Mouse (Mus musculus): ENCODE measurements around the gene Acot8. TPM values are rescaled to one million over a fixed set of nuclear protein-coding genes. Genes with fewer than 3 reads are reported as not detected.

Gene Acot8
- 39.4 and 43.8 TPM in 2 replicates for polyA plus RNA-seq (2015; fragmentation: Nextera tagmentation; extraction: Ambion mirVana)

DNA sequence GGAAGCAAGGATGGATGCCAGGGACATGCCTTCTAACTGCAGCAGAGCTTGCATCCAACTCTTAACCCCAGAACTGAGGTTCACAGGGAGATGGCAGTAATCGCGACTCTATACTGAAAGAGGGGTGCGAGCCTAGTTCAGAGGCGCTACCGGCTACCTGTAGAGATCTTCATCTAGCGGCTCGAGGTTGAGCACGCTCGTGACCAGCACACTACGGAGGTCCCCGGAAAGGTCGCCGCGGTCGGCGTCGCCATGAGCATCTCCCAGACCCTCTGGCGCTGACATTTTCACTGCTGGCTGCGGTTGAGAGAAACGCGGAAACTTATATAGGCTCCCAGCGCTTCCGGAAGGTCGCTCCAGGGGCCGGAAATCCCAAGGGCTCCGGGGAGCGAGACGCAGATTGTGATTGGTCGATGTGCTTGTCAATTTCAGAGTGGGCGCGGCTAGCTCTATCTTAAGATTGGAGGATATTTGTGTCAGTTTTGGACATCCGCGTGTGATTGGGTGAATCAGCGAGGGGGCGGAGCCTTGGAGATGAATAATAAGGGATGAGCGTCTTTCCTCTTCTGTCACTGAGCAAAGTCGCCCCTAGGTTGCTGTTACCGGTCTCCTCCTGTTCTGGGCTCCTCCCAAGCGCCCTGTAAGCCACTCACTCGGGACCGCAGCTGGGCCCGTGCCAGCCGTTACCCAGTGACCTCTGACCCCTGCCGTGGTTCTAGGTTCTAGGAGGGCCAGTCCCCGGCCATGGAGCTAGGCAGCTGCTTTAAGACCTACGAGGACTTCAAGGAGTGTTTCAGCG is at the start of gene Acot8, which contains the start of gene Zswim3:
Gene Acot8 (minus strand): TSS at position 350 of the 799 bp plus-strand sequence.
Gene Zswim3 (plus strand): TSS at position 566 of the 799 bp plus-strand sequence.
- H3K36me3 ChIP-seq (ENCODE audit: control insufficient read depth, insufficient read depth, low read length), result no peaks in the 10 kb centered on the region
- H3K9me3 ChIP-seq (ENCODE audit: control insufficient read depth, low read length), result no peaks in the 10 kb centered on the region
- peak within 1 kb of the TSS; percentile 88 for H3K27ac ChIP-seq (replicated peaks)
- under 1% methylated on average over 47 of the region's 47 CpGs for WGBS
- H3K4me1 ChIP-seq (replicated peaks; ENCODE audit: control insufficient read depth, insufficient read depth), result peaks cover 3% of the 10 kb centered on the region; the same call in 1 of the 2 replicates
- TF ChIP-seq EP300 (optimal IDR thresholded peaks at IDR 0.05) (peak; percentile 86), CTCF (IDR thresholded peaks at IDR 0.05; ENCODE audit: low read depth) (peak; percentile 19; the same call in 1 of the 2 replicates)
- DNase-seq (ENCODE audit: low spot score) (peak; percentile 97), ATAC-seq (ENCODE audit: low FRiP score, low TSS enrichment) (peak; percentile 96)
- H3K27me3 ChIP-seq (ENCODE audit: control insufficient read depth, insufficient read depth, low read length), result no peaks in the 10 kb centered on the region
- H3K4me3 ChIP-seq (ENCODE audit: low read depth, low read length), result peak within 1 kb of the TSS; percentile 73
- peak within 1 kb of the TSS; percentile 88 for H3K4me2 ChIP-seq (replicated peaks; ENCODE audit: low read depth)
- peak within 1 kb of the TSS; percentile 82 for H3K9ac ChIP-seq (ENCODE audit: low read length)

DNA sequence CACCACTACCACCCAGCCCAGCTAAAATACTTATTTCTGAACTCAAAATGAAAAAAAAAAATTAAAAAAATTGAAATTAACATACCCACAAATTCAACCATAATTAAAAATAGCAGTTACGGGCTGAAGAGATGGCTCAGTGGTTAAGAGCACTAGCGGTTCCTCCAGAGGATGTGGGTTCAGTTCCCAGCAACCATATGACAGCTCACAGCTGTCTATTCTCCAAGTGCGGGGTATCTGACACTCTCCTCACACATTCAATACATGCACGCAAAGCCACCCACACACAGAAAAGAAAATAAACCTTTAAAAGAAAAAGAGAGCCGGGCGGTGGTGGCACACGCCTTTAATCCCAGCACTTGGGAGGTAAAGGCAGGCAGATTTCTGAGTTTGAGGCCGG is 45.4 kb upstream of the Acot8 start:
- no peaks in the 10 kb centered on the region for H3K4me1 ChIP-seq (replicated peaks; ENCODE audit: control insufficient read depth, insufficient read depth)
- 71% methylated on average over 8 of the region's 8 CpGs for WGBS
- H3K9me3 ChIP-seq (ENCODE audit: control insufficient read depth, low read length), result no peaks in the 10 kb centered on the region
- no peaks in the 10 kb centered on the region; the same call in 1 of the 2 replicates for H3K36me3 ChIP-seq (ENCODE audit: control insufficient read depth, insufficient read depth, low read length)
- TF ChIP-seq EP300 (optimal IDR thresholded peaks at IDR 0.05) (no peak), CTCF (IDR thresholded peaks at IDR 0.05; ENCODE audit: low read depth) (no peak)
- ATAC-seq (ENCODE audit: low FRiP score, low TSS enrichment) (no peak), DNase-seq (ENCODE audit: low spot score) (no peak)
- no peak overlapping the region for H3K4me2 ChIP-seq (replicated peaks; ENCODE audit: low read depth)
- H3K27ac ChIP-seq (replicated peaks), result no peak overlapping the region
- no peak overlapping the region for H3K4me3 ChIP-seq (ENCODE audit: low read depth, low read length)
- no peak overlapping the region for H3K9ac ChIP-seq (ENCODE audit: low read length)
- H3K27me3 ChIP-seq (ENCODE audit: control insufficient read depth, insufficient read depth, low read length), result no peaks in the 10 kb centered on the region

- ATAC-seq (ENCODE audit: low FRiP score, low TSS enrichment) (no peak), DNase-seq (ENCODE audit: low spot score) (no peak)
- Histone ChIP-seq H3K27me3 (ENCODE audit: control insufficient read depth, insufficient read depth, low read length) (no peaks in the 10 kb centered on the region), H3K4me1 (replicated peaks; ENCODE audit: control insufficient read depth, insufficient read depth) (no peaks in the 10 kb centered on the region), H3K36me3 (ENCODE audit: control insufficient read depth, insufficient read depth, low read length) (no peaks in the 10 kb centered on the region; the same call in 1 of the 2 replicates), H3K9me3 (ENCODE audit: control insufficient read depth, low read length) (no peaks in the 10 kb centered on the region), H3K4me3 (ENCODE audit: low read depth, low read length) (no peak overlapping the region), H3K9ac (ENCODE audit: low read length) (no peak overlapping the region), H3K4me2 (replicated peaks; ENCODE audit: low read depth) (no peak overlapping the region), H3K27ac (replicated peaks) (no peak overlapping the region)
- TF ChIP-seq EP300 (optimal IDR thresholded peaks at IDR 0.05) (no peak), CTCF (IDR thresholded peaks at IDR 0.05; ENCODE audit: low read depth) (peak; percentile 61)
- WGBS, result 53% methylated on average over 3 of the region's 3 CpGs
These were observed 41.1 kb upstream of the Acot8 start for GRCm38 (mm10) chr2:164845782-164846181.

- no peak for TF ChIP-seq CTCF (IDR thresholded peaks at IDR 0.05; ENCODE audit: low read depth)
- TF ChIP-seq EP300 (optimal IDR thresholded peaks at IDR 0.05), result no peak
- no peak overlapping the region for H3K4me3 ChIP-seq (ENCODE audit: low read depth, low read length)
- peaks cover 2% of the 10 kb centered on the region; the same call in 1 of the 2 replicates for H3K4me1 ChIP-seq (replicated peaks; ENCODE audit: control insufficient read depth, insufficient read depth)
- no peaks in the 10 kb centered on the region for H3K27me3 ChIP-seq (ENCODE audit: control insufficient read depth, insufficient read depth, low read length)
- no peak overlapping the region for H3K4me2 ChIP-seq (replicated peaks; ENCODE audit: low read depth)
- ATAC-seq (ENCODE audit: low FRiP score, low TSS enrichment), result no peak
- DNase-seq (ENCODE audit: low spot score), result no peak
- no peak overlapping the region for H3K27ac ChIP-seq (replicated peaks)
- WGBS, result 94% methylated on average over 4 of the region's 4 CpGs
- H3K9ac ChIP-seq (ENCODE audit: low read length), result no peak overlapping the region
- H3K36me3 ChIP-seq (ENCODE audit: control insufficient read depth, insufficient read depth, low read length), result peaks cover 9% of the 10 kb centered on the region
- no peaks in the 10 kb centered on the region for H3K9me3 ChIP-seq (ENCODE audit: control insufficient read depth, low read length)
These were observed 30.5 kb upstream of the Acot8 start for GRCm38 (mm10) chr2:164835164-164835563.

GRCm38 (mm10) chr2:164834531-164834930 is 29.8 kb upstream of the Acot8 start:
- Histone ChIP-seq H3K27ac (replicated peaks) (peak overlapping the region; percentile 84; the same call in 1 of the 2 replicates), H3K9me3 (ENCODE audit: control insufficient read depth, low read length) (no peaks in the 10 kb centered on the region), H3K4me2 (replicated peaks; ENCODE audit: low read depth) (peak overlapping the region; percentile 98), H3K9ac (ENCODE audit: low read length) (peak overlapping the region; percentile 71), H3K27me3 (ENCODE audit: control insufficient read depth, insufficient read depth, low read length) (no peaks in the 10 kb centered on the region), H3K4me3 (ENCODE audit: low read depth, low read length) (peak overlapping the region; percentile 70), H3K4me1 (replicated peaks; ENCODE audit: control insufficient read depth, insufficient read depth) (peaks cover 2% of the 10 kb centered on the region; the same call in 1 of the 2 replicates), H3K36me3 (ENCODE audit: control insufficient read depth, insufficient read depth, low read length) (peaks cover 9% of the 10 kb centered on the region)
- TF ChIP-seq CTCF (IDR thresholded peaks at IDR 0.05; ENCODE audit: low read depth), result peak; percentile 41; the same call in 1 of the 2 replicates
- no peak for TF ChIP-seq EP300 (optimal IDR thresholded peaks at IDR 0.05)
- DNase-seq (ENCODE audit: low spot score), result no peak
- no peak for ATAC-seq (ENCODE audit: low FRiP score, low TSS enrichment)
- 37% methylated on average over 8 of the region's 8 CpGs for WGBS
